Mouse (Mus musculus): ENCODE data around the gene Klk11.

- no peak for TF ChIP-seq CTCF (IDR thresholded peaks at IDR 0.05; ENCODE audit: control insufficient read depth, insufficient read depth, insufficient replicate concordance, low read depth, low read length)
- TF ChIP-seq POLR2A (IDR thresholded peaks at IDR 0.05; ENCODE audit: control insufficient read depth, low read depth, low read length), result no peak
Measured at GRCm38 (mm10) chr7:43769636-43770035, 4.8 kb upstream of the Klk11 start.
